Mouse (Mus musculus): ENCODE results near the gene Dnajc7. TPM values are rescaled to one million over a fixed set of nuclear protein-coding genes. Genes with fewer than 3 reads are reported as not detected.
A peak's percentile ranks its signal among the peaks of the same experiment; 100 is the strongest.

Gene Dnajc7
- polyA plus RNA-seq, 1 experiment, result 113 TPM

DNA sequence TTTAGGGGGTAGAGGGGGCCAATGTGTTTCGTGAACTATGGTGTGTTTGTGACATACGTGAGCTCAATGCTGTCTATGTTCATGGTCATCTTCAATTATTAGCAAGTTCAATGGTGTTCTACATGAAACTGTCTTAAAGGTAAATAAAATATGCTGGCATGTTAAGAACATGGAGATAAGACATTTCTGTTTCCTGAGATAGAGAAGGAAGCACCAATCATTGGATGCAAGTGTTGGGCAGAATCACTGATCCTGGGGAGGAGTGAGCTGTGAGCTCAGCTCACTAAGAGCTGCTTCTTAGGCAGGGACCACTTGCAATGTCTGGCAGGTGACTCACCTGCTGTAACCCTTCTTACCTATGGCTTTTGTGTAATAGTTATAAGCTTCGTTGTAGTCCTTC, 18.6 kb downstream of the Dnajc7 start:
- peaks cover 50% of the 10 kb centered on the region for H3K36me3 ChIP-seq (ENCODE audit: control insufficient read depth, insufficient read depth)
- TF ChIP-seq MAX (IDR thresholded peaks at IDR 0.05; ENCODE audit: low read depth) (no peak), POLR2A (IDR thresholded peaks at IDR 0.05; ENCODE audit: insufficient read length, low read depth) (no peak), MYOG (IDR thresholded peaks at IDR 0.05; ENCODE audit: control insufficient read depth in 1 of 3, insufficient read depth in 1 of 3, insufficient read length in 2 of 3, low read depth in 2 of 3) (no peak), TCF3 (IDR thresholded peaks at IDR 0.05; ENCODE audit: insufficient read length, low read depth) (no peak), SRF (IDR thresholded peaks at IDR 0.05; ENCODE audit: control insufficient read depth, insufficient read length, low read depth) (no peak), E2F4 (IDR thresholded peaks at IDR 0.05; ENCODE audit: insufficient read depth) (no peak), MYOD1 (IDR thresholded peaks at IDR 0.05; ENCODE audit: control insufficient read depth in 1 of 3, insufficient read length in 2 of 3, low read depth in 2 of 3) (no peak), CEBPB (IDR thresholded peaks at IDR 0.05; ENCODE audit: insufficient read depth, poor library complexity, severe bottlenecking) (no peak), POLR2AphosphoS2 (IDR thresholded peaks at IDR 0.05; ENCODE audit: insufficient read length, low read depth) (no peak), REST (IDR thresholded peaks at IDR 0.05; ENCODE audit: insufficient read depth, insufficient read length) (no peak)
- no peak overlapping the region for H3K4me3 ChIP-seq
- peaks cover 60% of the 10 kb centered on the region for H3K79me2 ChIP-seq (ENCODE audit: control insufficient read depth, insufficient read depth)
- no peak overlapping the region for H3K4me2 ChIP-seq (ENCODE audit: low read depth)
- H3ac ChIP-seq (ENCODE audit: control insufficient read depth, insufficient read length), result no peak overlapping the region
- H3K27me3 ChIP-seq (ENCODE audit: control insufficient read depth, insufficient read depth, insufficient read length), result no peaks in the 10 kb centered on the region

DNA sequence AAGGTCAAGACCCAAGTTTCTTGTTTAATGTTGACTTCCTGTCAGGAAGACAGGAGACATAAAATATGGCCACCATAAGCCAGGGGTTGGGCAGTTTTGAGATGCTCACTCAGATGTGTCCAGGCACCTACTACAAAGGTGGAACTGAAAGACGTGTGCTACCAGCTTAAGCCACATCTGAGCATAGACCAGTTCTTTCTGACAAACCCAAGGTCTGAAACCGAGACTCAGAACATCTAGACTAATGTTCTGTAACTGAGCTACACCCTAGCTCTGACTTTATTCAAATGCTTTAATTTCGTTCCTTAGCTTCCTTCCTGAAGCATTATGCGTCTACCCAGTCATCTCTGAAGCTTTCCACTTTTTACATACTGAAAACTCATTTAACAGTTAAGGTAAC, 21.9 kb downstream of the Dnajc7 start:
- no peak for TF ChIP-seq E2F4 (IDR thresholded peaks at IDR 0.05; ENCODE audit: insufficient read depth)
- TF ChIP-seq POLR2AphosphoS2 (IDR thresholded peaks at IDR 0.05; ENCODE audit: insufficient read length, low read depth), result no peak
- no peak for TF ChIP-seq REST (IDR thresholded peaks at IDR 0.05; ENCODE audit: insufficient read depth, insufficient read length)
- TF ChIP-seq USF1 (IDR thresholded peaks at IDR 0.05; ENCODE audit: low read depth), result no peak
- TF ChIP-seq MYOG (IDR thresholded peaks at IDR 0.05; ENCODE audit: control insufficient read depth in 1 of 3, insufficient read depth in 1 of 3, insufficient read length in 2 of 3, low read depth in 2 of 3), result no peak
- TF ChIP-seq CEBPB (IDR thresholded peaks at IDR 0.05; ENCODE audit: insufficient read depth, poor library complexity, severe bottlenecking), result no peak
- Histone ChIP-seq H3K27me3 (ENCODE audit: control insufficient read depth, insufficient read depth, insufficient read length) (no peaks in the 10 kb centered on the region), H3K4me2 (ENCODE audit: low read depth) (no peak overlapping the region), H3K36me3 (ENCODE audit: control insufficient read depth, insufficient read depth) (peaks cover 71% of the 10 kb centered on the region), H3ac (ENCODE audit: control insufficient read depth, insufficient read length) (no peak overlapping the region), H3K4me3 (no peak overlapping the region), H3K79me2 (ENCODE audit: control insufficient read depth, insufficient read depth) (peaks cover 29% of the 10 kb centered on the region)

DNA sequence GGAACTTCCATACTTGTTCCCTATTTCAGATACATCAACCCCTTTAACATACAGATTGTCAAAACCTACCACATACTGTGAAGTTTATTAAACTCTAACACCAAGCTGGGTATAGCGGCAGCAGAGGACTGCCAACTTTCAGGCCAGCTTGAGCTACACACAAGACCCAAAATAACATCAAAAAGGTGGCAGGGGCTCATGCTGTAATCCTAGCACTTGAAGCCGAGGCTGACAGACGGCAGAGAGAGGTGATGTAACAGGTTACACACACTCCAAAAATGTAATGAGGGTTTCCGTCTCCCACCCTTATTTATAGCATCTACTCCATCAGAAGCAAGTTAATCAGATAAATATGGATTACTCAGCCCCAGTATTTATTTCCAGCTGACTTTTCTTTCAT, 24.4 kb downstream of the Dnajc7 start:
- Histone ChIP-seq H3K27me3 (ENCODE audit: control insufficient read depth, insufficient read depth, insufficient read length) (no peaks in the 10 kb centered on the region), H3ac (ENCODE audit: control insufficient read depth, insufficient read length) (no peak overlapping the region), H3K36me3 (ENCODE audit: control insufficient read depth, insufficient read depth) (peaks cover 83% of the 10 kb centered on the region), H3K4me3 (no peak overlapping the region), H3K79me2 (ENCODE audit: control insufficient read depth, insufficient read depth) (peaks cover 3% of the 10 kb centered on the region), H3K4me2 (ENCODE audit: low read depth) (no peak overlapping the region)
- TF ChIP-seq USF1 (IDR thresholded peaks at IDR 0.05; ENCODE audit: low read depth), result no peak
- TF ChIP-seq SRF (IDR thresholded peaks at IDR 0.05; ENCODE audit: control insufficient read depth, insufficient read length, low read depth), result no peak
- TF ChIP-seq TCF12 (IDR thresholded peaks at IDR 0.05; ENCODE audit: insufficient read depth, poor library complexity, severe bottlenecking), result no peak
- no peak for TF ChIP-seq POLR2AphosphoS2 (IDR thresholded peaks at IDR 0.05; ENCODE audit: insufficient read length, low read depth)
- no peak for TF ChIP-seq MYOG (IDR thresholded peaks at IDR 0.05; ENCODE audit: control insufficient read depth in 1 of 3, insufficient read depth in 1 of 3, insufficient read length in 2 of 3, low read depth in 2 of 3)
- TF ChIP-seq TCF3 (IDR thresholded peaks at IDR 0.05; ENCODE audit: insufficient read length, low read depth), result no peak
- TF ChIP-seq POLR2A (IDR thresholded peaks at IDR 0.05; ENCODE audit: insufficient read length, low read depth), result no peak
- no peak for TF ChIP-seq CEBPB (IDR thresholded peaks at IDR 0.05; ENCODE audit: insufficient read depth, poor library complexity, severe bottlenecking)

DNA sequence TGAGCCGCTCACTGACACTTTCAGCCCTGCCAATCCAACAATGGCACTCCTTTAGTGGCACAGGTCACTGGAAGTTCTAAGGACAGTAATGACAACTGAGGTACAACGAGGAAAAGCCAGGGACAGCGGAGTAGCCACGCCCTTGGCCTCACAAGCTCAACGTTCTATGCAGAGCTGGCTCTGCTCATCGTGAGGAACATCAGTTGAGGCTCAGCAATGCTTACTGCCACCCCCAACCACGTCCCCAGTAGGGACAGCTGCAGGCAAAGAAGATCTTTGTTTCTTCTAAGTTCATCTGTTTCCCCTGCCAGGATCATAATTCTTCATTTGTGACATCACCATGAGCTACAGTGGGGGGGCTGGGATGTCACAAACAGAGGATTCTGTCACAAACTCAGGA, 25.4 kb downstream of the Dnajc7 start:
- no peaks in the 10 kb centered on the region for H3K27me3 ChIP-seq (ENCODE audit: control insufficient read depth, insufficient read depth, insufficient read length)
- no peaks in the 10 kb centered on the region for H3K79me2 ChIP-seq (ENCODE audit: control insufficient read depth, insufficient read depth)
- H3ac ChIP-seq (ENCODE audit: control insufficient read depth, insufficient read length), result no peak overlapping the region
- H3K4me3 ChIP-seq, result no peak overlapping the region
- no peak overlapping the region for H3K4me2 ChIP-seq (ENCODE audit: low read depth)
- H3K36me3 ChIP-seq (ENCODE audit: control insufficient read depth, insufficient read depth), result peaks cover 82% of the 10 kb centered on the region
- TF ChIP-seq MYOG (IDR thresholded peaks at IDR 0.05; ENCODE audit: control insufficient read depth in 1 of 3, insufficient read depth in 1 of 3, insufficient read length in 2 of 3, low read depth in 2 of 3), result peak in 2 of 3 experiments; percentile 32 to 61
- no peak for TF ChIP-seq SRF (IDR thresholded peaks at IDR 0.05; ENCODE audit: control insufficient read depth, insufficient read length, low read depth)
- TF ChIP-seq CEBPB (IDR thresholded peaks at IDR 0.05; ENCODE audit: insufficient read depth, poor library complexity, severe bottlenecking), result no peak
- TF ChIP-seq POLR2AphosphoS2 (IDR thresholded peaks at IDR 0.05; ENCODE audit: insufficient read length, low read depth), result peak; percentile 17
- no peak for TF ChIP-seq TCF3 (IDR thresholded peaks at IDR 0.05; ENCODE audit: insufficient read length, low read depth)
- TF ChIP-seq MYOD1 (IDR thresholded peaks at IDR 0.05; ENCODE audit: control insufficient read depth in 1 of 3, insufficient read length in 2 of 3, low read depth in 2 of 3), result peak in 2 of 3 experiments; percentile 56 to 63

DNA sequence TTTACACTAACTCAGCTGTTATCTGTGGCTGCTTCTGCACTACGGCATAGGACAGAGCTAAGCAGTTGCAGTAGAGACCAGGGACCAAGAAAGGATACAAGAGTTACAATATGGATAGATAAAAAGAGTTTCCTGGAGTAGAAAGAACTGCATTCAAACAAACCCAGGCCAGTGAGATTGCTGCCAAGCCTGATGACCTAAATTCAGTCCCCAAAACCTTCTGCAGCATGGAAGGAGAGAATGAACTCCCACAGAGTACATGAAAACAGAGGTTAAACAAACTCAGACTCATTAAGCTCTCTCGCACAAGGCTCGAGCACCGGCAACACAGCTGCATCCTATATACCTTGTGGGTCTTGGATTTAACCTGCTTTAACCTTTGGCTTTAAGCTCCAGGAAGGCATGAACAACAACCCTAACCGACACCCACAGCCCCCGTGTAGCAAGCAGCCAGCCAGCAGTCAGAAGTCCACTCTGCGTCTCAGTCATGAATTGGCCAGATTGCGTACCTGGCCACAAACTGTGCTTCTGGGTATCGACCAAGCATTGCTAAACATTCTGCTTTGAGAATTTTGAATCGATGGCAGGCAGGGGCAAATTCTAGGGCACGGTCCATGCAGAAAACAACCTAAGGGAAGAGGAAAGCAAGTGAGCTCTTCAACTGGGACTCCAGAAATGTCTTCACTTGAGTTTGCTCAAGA, 27.5 kb downstream of the Dnajc7 start:
- H3K79me2 ChIP-seq (ENCODE audit: control insufficient read depth, insufficient read depth), result no peaks in the 10 kb centered on the region
- no peak overlapping the region for H3ac ChIP-seq (ENCODE audit: control insufficient read depth, insufficient read length)
- TF ChIP-seq MYOG (IDR thresholded peaks at IDR 0.05; ENCODE audit: control insufficient read depth in 1 of 3, insufficient read depth in 1 of 3, insufficient read length in 2 of 3, low read depth in 2 of 3) (no peak), POLR2A (IDR thresholded peaks at IDR 0.05; ENCODE audit: insufficient read length, low read depth) (no peak), MAX (IDR thresholded peaks at IDR 0.05; ENCODE audit: low read depth) (no peak), SRF (IDR thresholded peaks at IDR 0.05; ENCODE audit: control insufficient read depth, insufficient read length, low read depth) (no peak)
- H3K4me2 ChIP-seq (ENCODE audit: low read depth), result no peak overlapping the region
- H3K4me3 ChIP-seq, result no peak overlapping the region
- peaks cover 78% of the 10 kb centered on the region for H3K36me3 ChIP-seq (ENCODE audit: control insufficient read depth, insufficient read depth)
- no peaks in the 10 kb centered on the region for H3K27me3 ChIP-seq (ENCODE audit: control insufficient read depth, insufficient read depth, insufficient read length)
